Mouse (Mus musculus): Measurements from ENCODE around the gene Gm49369.

DNA sequence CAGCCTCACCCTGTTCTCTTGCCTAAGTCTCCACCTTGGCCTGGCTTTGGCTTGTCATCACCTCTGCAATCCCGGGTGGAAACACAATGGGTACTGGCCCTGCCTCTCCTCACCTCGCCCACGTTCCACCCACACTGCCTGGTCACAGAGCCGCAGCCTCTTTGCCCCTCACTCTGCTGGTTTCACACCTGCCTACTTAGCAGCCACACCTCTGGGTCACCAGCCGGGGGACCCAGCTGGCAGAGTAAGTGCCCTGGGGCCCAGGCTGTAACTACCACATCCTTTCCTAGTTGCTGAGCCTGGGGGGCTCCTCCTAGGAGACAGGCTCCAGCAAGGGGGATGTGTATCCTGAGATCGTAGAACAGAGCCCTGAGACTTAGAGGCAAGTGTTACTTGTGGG, 3.3 kb downstream of the Gm49369 start:
- TF ChIP-seq ZNF384 (IDR thresholded peaks at IDR 0.05; ENCODE audit: low read depth, low read length) (no peak), HCFC1 (IDR thresholded peaks at IDR 0.05; ENCODE audit: borderline replicate concordance, insufficient read depth, low read length) (no peak), MAFK (IDR thresholded peaks at IDR 0.05; ENCODE audit: insufficient read depth, low read depth, low read length) (no peak), ZC3H11A (IDR thresholded peaks at IDR 0.05; ENCODE audit: borderline replicate concordance, low read depth, low read length) (no peak)

Data from ES-E14 (cell line).